Mouse (Mus musculus): Measurements from ENCODE around the gene Ppfia1. TPM values are rescaled to one million over a fixed set of nuclear protein-coding genes. Genes with fewer than 3 reads are reported as not detected.

The Ppfia1 gene
- polyA plus RNA-seq, 1 experiment from 2014 or later = 34.6 TPM

DNA sequence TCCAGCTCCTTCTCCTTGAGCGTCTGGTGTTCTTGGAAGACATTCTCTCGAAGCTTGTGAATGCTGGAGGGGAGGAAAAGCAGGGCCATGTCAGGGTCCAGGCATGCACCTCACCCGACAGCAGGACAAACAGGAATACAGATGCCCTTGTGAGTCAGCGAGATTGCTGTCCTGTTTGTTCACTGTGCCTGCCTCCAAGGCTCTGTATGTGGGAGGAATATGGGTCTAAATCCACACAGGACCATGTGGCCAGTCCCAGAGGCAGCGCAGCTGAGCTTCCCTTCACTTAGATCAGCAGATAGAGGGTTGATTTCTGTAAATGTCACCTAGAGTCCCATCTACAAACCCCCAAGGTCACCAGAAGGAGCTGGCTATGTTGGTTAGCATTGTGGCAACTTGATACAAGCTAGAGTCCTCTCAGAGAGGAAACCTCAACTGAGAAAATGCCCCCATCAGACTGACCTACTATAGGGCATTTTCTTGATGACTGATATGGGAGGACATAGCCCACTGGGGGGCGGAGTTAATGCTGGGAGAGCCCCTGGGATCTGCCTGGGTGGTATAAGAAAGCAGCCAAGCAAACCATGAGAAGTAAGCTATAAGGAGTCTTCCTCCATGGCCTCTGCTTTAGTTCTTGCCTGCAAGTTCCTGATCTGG is 92.2 kb downstream of the Ppfia1 start:
- no peaks in the 10 kb centered on the region for H3K9me3 ChIP-seq (ENCODE audit: control insufficient read depth, low read length)
- H3K4me2 ChIP-seq (ENCODE audit: low read length) = no peak overlapping the region
- H3K4me3 ChIP-seq (replicated peaks; ENCODE audit: low read length) = no peak overlapping the region
- no peaks in the 10 kb centered on the region for H3K4me1 ChIP-seq (replicated peaks; ENCODE audit: control insufficient read depth, insufficient read depth, low read length)
- no peak overlapping the region for H3K9ac ChIP-seq (replicated peaks; ENCODE audit: low read depth, low read length)
- ATAC-seq = no peak
- WGBS = 94% methylated on average over 6 of the region's 6 CpGs
- no peaks in the 10 kb centered on the region for H3K27me3 ChIP-seq (replicated peaks; ENCODE audit: control insufficient read depth, insufficient read depth, low read length)
- no peak overlapping the region for H3K27ac ChIP-seq (ENCODE audit: low read length)
- peaks cover 53% of the 10 kb centered on the region for H3K36me3 ChIP-seq (ENCODE audit: control insufficient read depth, insufficient read depth)

DNA sequence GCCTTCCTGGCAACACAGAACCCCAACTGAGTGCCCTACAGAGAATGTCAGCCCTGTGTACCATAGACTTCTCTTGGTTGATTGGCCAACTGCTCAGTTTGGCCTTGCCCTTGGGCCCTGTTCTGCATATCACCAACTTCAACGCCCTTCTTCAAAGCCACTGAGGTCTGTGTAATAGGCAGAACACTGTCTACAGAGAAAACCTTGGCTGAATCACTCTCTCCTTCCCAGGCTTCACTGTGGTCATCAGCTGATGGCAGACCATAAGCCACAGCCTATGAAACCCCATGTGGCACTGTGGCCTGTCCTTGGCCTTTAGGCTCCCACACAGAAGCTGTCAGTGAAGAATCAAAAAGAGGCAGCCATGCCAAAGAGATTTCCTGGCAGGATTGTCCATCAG is 94.6 kb downstream of the Ppfia1 start:
- no peak overlapping the region for H3K4me2 ChIP-seq (ENCODE audit: low read length)
- no peaks in the 10 kb centered on the region for H3K9me3 ChIP-seq (ENCODE audit: control insufficient read depth, low read length)
- no peak overlapping the region for H3K27ac ChIP-seq (ENCODE audit: low read length)
- H3K4me3 ChIP-seq (replicated peaks; ENCODE audit: low read length) = no peak overlapping the region
- 81% methylated on average over 1 of the region's 1 CpGs for WGBS
- H3K36me3 ChIP-seq (ENCODE audit: control insufficient read depth, insufficient read depth) = peaks cover 64% of the 10 kb centered on the region
- no peak for ATAC-seq
- H3K4me1 ChIP-seq (replicated peaks; ENCODE audit: control insufficient read depth, insufficient read depth, low read length) = no peaks in the 10 kb centered on the region
- H3K9ac ChIP-seq (replicated peaks; ENCODE audit: low read depth, low read length) = no peak overlapping the region
- no peaks in the 10 kb centered on the region for H3K27me3 ChIP-seq (replicated peaks; ENCODE audit: control insufficient read depth, insufficient read depth, low read length)

DNA sequence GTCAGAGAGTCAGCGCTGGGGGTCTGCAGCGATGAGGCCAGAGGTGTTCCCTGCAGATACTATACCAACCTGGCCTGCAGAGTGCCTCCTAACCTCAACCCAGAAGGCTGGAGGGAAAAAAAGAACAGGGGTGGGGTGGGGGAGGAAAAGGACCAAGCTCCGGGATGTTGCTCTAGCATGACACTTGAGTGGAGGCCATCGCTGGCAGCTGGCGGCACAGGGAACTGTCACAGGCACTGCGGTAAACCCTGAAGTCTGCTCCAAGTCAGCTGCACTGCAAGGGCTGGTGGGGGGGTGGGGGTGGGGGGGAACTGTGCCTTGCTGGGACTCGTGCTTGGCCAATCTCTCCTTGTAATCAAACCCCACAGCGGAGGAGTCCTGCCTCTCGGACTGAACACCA is 102.9 kb downstream of the Ppfia1 start:
- 88% methylated on average over 9 of the region's 9 CpGs for WGBS
- H3K4me3 ChIP-seq (replicated peaks; ENCODE audit: low read length) = no peak overlapping the region
- ATAC-seq = no peak
- H3K4me2 ChIP-seq (ENCODE audit: low read length) = no peak overlapping the region
- H3K36me3 ChIP-seq (ENCODE audit: control insufficient read depth, insufficient read depth) = peaks cover 27% of the 10 kb centered on the region
- no peak overlapping the region for H3K9ac ChIP-seq (replicated peaks; ENCODE audit: low read depth, low read length)
- H3K27ac ChIP-seq (ENCODE audit: low read length) = no peak overlapping the region
- H3K27me3 ChIP-seq (replicated peaks; ENCODE audit: control insufficient read depth, insufficient read depth, low read length) = no peaks in the 10 kb centered on the region
- peaks cover 8% of the 10 kb centered on the region; the same call in 1 of the 2 replicates for H3K4me1 ChIP-seq (replicated peaks; ENCODE audit: control insufficient read depth, insufficient read depth, low read length)
- no peaks in the 10 kb centered on the region for H3K9me3 ChIP-seq (ENCODE audit: control insufficient read depth, low read length)

DNA sequence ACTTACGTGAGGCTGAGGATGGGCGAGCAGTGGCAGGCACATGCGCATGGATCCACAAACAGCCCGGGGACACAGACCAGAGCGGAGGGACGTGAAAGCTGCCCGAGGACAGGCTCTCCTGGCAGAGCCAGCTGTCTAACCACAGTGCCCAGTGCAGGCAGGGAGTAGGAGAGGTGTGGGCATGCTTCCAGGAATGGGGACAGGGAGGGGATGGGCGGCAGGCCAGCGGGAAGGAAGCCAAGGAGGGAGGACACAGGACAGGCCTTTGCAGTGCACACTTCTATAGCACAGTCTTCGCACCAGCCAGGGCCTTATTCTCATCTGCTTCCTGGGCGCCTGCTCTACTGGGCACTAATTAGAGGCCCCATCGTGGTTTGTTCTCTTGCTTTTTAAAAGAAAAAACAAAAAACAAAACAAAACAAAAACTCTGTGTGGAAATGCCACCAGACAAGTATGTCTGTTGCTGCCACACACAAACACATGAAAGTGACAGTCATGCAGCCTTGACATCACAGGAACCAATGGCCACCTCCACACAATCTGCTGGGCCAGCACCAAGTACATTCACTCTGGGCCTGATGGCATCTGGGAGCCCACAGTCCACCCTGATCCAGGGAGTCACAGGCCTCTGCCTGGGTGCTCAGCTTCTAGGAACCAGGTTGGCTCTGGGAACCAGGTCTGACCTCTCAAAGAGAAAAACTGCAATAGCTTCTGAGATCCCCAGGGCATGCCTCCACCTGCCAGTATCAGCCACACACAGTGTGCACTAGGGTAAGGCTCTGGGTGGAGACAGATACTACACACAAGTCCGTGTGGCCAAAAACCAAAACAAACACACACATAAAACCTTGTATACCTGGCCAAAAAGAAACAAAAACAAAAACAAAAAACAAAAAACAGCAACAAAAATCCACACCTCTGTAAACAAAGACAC is 103.6 kb downstream of the Ppfia1 start:
- peak; percentile 87 for ATAC-seq
- H3K9me3 ChIP-seq (ENCODE audit: control insufficient read depth, low read length) = no peaks in the 10 kb centered on the region
- H3K4me1 ChIP-seq (replicated peaks; ENCODE audit: control insufficient read depth, insufficient read depth, low read length) = peaks cover 8% of the 10 kb centered on the region; the same call in 1 of the 2 replicates
- H3K36me3 ChIP-seq (ENCODE audit: control insufficient read depth, insufficient read depth) = peaks cover 27% of the 10 kb centered on the region
- H3K4me3 ChIP-seq (replicated peaks; ENCODE audit: low read length) = no peak overlapping the region
- no peak overlapping the region for H3K9ac ChIP-seq (replicated peaks; ENCODE audit: low read depth, low read length)
- H3K27me3 ChIP-seq (replicated peaks; ENCODE audit: control insufficient read depth, insufficient read depth, low read length) = no peaks in the 10 kb centered on the region
- WGBS = 45% methylated on average over 13 of the region's 13 CpGs
- H3K4me2 ChIP-seq (ENCODE audit: low read length) = no peak overlapping the region
- no peak overlapping the region for H3K27ac ChIP-seq (ENCODE audit: low read length)

DNA sequence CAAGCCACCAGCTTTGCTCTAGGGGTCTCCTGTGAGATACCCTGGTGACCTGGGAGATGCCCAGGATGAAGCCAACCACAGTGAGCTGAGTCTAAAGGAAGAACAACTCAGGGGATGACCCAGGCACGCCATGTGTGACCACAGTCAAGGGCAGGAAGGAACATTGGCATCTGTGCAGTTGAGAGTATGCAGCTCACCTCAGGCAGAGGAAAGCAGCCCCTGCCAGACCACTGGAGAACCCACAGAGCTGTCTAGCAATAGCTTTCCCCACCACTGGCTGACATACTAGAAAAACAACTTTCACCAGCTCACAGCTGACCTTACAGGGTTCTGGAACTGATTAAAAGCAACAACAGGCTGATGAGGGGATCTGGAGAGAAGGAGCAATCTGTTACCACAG is 105.3 kb downstream of the Ppfia1 start:
- H3K9ac ChIP-seq (replicated peaks; ENCODE audit: low read depth, low read length) = no peak overlapping the region
- H3K27ac ChIP-seq (ENCODE audit: low read length) = no peak overlapping the region
- no peak overlapping the region for H3K4me3 ChIP-seq (replicated peaks; ENCODE audit: low read length)
- H3K27me3 ChIP-seq (replicated peaks; ENCODE audit: control insufficient read depth, insufficient read depth, low read length) = no peaks in the 10 kb centered on the region
- 83% methylated on average over 1 of the region's 1 CpGs for WGBS
- peaks cover 25% of the 10 kb centered on the region for H3K36me3 ChIP-seq (ENCODE audit: control insufficient read depth, insufficient read depth)
- H3K4me2 ChIP-seq (ENCODE audit: low read length) = no peak overlapping the region
- H3K9me3 ChIP-seq (ENCODE audit: control insufficient read depth, low read length) = no peaks in the 10 kb centered on the region
- peaks cover 8% of the 10 kb centered on the region; the same call in 1 of the 2 replicates for H3K4me1 ChIP-seq (replicated peaks; ENCODE audit: control insufficient read depth, insufficient read depth, low read length)
- ATAC-seq = no peak

DNA sequence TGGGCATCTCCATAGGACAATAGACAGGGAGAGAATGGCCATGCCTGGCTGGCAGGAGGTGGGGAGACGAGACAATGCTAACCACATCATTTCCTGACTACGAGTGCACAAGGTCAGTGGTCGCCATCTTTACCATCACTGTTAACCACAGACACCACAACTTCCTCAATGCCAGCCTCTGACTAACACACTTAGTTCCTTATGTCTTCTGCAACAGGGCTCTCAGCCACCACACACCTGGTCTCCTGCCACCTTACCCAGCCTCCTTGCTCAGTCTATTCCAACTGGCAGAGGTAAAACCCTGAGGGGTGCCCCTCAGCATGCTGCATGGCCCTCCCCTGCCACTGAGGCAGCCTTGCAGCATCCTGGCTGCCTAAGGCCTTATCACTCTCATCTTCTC is 106.4 kb downstream of the Ppfia1 start:
- Histone ChIP-seq H3K9ac (replicated peaks; ENCODE audit: low read depth, low read length) (no peak overlapping the region), H3K9me3 (ENCODE audit: control insufficient read depth, low read length) (no peaks in the 10 kb centered on the region), H3K27me3 (replicated peaks; ENCODE audit: control insufficient read depth, insufficient read depth, low read length) (no peaks in the 10 kb centered on the region), H3K4me1 (replicated peaks; ENCODE audit: control insufficient read depth, insufficient read depth, low read length) (peaks cover 8% of the 10 kb centered on the region; the same call in 1 of the 2 replicates), H3K36me3 (ENCODE audit: control insufficient read depth, insufficient read depth) (peaks cover 23% of the 10 kb centered on the region), H3K4me2 (ENCODE audit: low read length) (no peak overlapping the region), H3K4me3 (replicated peaks; ENCODE audit: low read length) (no peak overlapping the region), H3K27ac (ENCODE audit: low read length) (no peak overlapping the region)
- 88% methylated on average over 3 of the region's 3 CpGs for WGBS
- ATAC-seq = no peak

DNA sequence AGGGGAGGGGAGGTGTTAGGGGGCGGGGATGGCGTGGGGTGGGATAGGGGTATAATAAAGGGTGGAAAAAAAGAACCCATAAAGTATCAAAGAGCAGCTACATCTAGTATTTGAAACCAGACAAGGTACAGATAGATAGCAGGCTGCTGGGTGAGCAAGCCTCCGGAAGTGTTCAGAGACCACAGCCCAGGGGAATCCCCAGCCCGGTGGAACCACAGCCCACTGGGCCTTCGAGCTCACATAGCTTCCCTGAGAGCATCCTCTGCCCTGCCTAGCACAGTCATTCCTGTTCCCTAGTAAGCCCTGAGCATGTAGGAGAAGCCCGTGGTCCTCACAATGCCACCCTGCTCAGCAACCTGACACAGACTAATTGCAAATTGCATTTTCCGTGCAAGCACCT is 108.7 kb downstream of the Ppfia1 start:
- H3K9ac ChIP-seq (replicated peaks; ENCODE audit: low read depth, low read length) = no peak overlapping the region
- H3K4me1 ChIP-seq (replicated peaks; ENCODE audit: control insufficient read depth, insufficient read depth, low read length) = peaks cover 3% of the 10 kb centered on the region; the same call in 1 of the 2 replicates
- H3K36me3 ChIP-seq (ENCODE audit: control insufficient read depth, insufficient read depth) = peaks cover 32% of the 10 kb centered on the region
- H3K4me3 ChIP-seq (replicated peaks; ENCODE audit: low read length) = no peak overlapping the region
- H3K27me3 ChIP-seq (replicated peaks; ENCODE audit: control insufficient read depth, insufficient read depth, low read length) = no peaks in the 10 kb centered on the region
- ATAC-seq = no peak
- no peaks in the 10 kb centered on the region for H3K9me3 ChIP-seq (ENCODE audit: control insufficient read depth, low read length)
- no peak overlapping the region for H3K4me2 ChIP-seq (ENCODE audit: low read length)
- WGBS = 92% methylated on average over 7 of the region's 7 CpGs
- no peak overlapping the region for H3K27ac ChIP-seq (ENCODE audit: low read length)

DNA sequence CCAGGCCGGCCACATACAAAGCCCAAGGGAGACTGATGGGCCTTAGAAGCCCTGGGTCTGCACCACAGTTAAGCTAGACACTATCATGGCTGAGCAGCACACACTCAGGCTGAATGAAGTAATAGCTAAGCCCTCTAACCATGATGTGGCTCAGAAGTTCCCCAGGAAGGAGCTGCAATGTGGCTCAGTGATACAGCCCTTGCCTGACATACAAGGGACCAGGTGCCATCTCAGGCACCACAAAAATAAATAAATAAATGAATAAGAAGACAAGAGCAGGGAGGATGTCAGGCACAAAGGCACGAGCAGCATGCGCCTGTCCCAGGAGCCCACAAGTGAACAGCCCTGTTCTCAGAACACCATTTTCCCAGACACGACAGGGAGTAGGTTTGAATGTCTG is 111.6 kb downstream of the Ppfia1 start:
- Histone ChIP-seq H3K4me2 (ENCODE audit: low read length) (no peak overlapping the region), H3K9me3 (ENCODE audit: control insufficient read depth, low read length) (no peaks in the 10 kb centered on the region), H3K4me3 (replicated peaks; ENCODE audit: low read length) (no peak overlapping the region), H3K9ac (replicated peaks; ENCODE audit: low read depth, low read length) (no peak overlapping the region), H3K27ac (ENCODE audit: low read length) (no peak overlapping the region), H3K36me3 (ENCODE audit: control insufficient read depth, insufficient read depth) (peaks cover 45% of the 10 kb centered on the region), H3K4me1 (replicated peaks; ENCODE audit: control insufficient read depth, insufficient read depth, low read length) (no peaks in the 10 kb centered on the region), H3K27me3 (replicated peaks; ENCODE audit: control insufficient read depth, insufficient read depth, low read length) (no peaks in the 10 kb centered on the region)
- 90% methylated on average over 4 of the region's 4 CpGs for WGBS
- ATAC-seq = no peak

DNA sequence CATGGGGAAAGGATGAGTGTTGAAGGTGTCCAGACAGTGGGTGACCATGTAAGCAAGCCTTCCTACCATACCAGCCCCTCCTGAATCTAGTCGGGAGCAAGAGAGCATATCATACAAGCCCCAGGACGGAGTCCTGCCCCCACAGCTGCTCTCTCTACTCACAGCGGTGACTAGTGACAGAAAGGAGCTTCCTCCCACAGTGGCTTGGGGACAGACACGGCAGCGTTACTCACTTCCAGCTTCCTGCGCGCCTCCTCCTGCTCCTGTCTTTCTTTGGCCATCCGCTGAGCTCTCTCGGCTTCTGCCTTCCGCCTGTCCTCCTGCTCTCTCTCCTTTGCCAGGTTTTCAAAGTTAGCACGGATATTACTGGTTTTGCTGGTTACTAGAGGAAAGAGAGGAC is 112.1 kb downstream of the Ppfia1 start:
- Histone ChIP-seq H3K27me3 (replicated peaks; ENCODE audit: control insufficient read depth, insufficient read depth, low read length) (no peaks in the 10 kb centered on the region), H3K36me3 (ENCODE audit: control insufficient read depth, insufficient read depth) (peaks cover 48% of the 10 kb centered on the region), H3K4me2 (ENCODE audit: low read length) (no peak overlapping the region), H3K4me3 (replicated peaks; ENCODE audit: low read length) (no peak overlapping the region), H3K4me1 (replicated peaks; ENCODE audit: control insufficient read depth, insufficient read depth, low read length) (no peaks in the 10 kb centered on the region), H3K27ac (ENCODE audit: low read length) (no peak overlapping the region), H3K9ac (replicated peaks; ENCODE audit: low read depth, low read length) (no peak overlapping the region), H3K9me3 (ENCODE audit: control insufficient read depth, low read length) (no peaks in the 10 kb centered on the region)
- WGBS = 91% methylated on average over 11 of the region's 11 CpGs
- ATAC-seq = no peak
